Mouse (Mus musculus): ENCODE results near the gene Igf1r. TPM values are rescaled to one million over a fixed set of nuclear protein-coding genes. Genes with fewer than 3 reads are reported as not detected.

The Igf1r gene
- polyA plus RNA-seq, 1 experiment from 2014 or later: 21.0 TPM

DNA sequence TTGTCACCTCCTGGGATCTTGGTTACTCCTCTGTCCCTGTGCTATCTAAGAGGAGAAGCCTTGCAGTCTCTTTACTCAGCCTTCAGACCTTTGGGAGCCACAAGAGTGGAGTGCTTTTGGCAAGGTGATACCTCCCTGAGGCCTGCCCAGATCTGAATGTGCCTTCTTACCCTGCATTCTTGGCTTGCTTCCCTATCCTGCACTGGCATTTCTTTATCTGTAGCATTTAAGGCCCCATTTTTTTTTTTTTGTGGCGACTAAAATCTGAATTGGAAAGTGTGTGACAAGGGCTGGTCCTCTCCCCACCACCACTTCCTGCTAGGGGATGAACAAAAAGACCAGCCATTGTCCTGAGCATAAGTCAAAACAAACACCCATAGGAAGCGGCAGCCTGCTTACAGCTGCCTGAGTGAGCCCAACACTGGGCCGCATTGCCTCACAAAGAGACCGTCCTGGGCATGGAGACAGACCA lies 133.3 kb downstream of the Igf1r start:
- no peak for DNase-seq (ENCODE audit: low spot score)
- no peaks in the 10 kb centered on the region for H3K27me3 ChIP-seq (ENCODE audit: control insufficient read depth, insufficient read depth, low read length)
- H3K4me2 ChIP-seq (replicated peaks): no peak overlapping the region
- WGBS: 14% methylated on average over 4 of the region's 4 CpGs
- H3K27ac ChIP-seq: peak overlapping the region; percentile 86
- H3K4me1 ChIP-seq (replicated peaks; ENCODE audit: control insufficient read depth, insufficient read depth, low read length): peaks cover 37% of the 10 kb centered on the region
- H3K4me3 ChIP-seq (replicated peaks; ENCODE audit: low read length): no peak overlapping the region
- no peaks in the 10 kb centered on the region for H3K36me3 ChIP-seq (replicated peaks; ENCODE audit: control insufficient read depth, insufficient read depth)
- peak overlapping the region; percentile 20; the same call in 1 of the 2 replicates for H3K9ac ChIP-seq
- no peaks in the 10 kb centered on the region for H3K9me3 ChIP-seq (ENCODE audit: control insufficient read depth, low read length)
- peak; percentile 38; the same call in 1 of the 2 replicates for ATAC-seq (ENCODE audit: low FRiP score)

DNA sequence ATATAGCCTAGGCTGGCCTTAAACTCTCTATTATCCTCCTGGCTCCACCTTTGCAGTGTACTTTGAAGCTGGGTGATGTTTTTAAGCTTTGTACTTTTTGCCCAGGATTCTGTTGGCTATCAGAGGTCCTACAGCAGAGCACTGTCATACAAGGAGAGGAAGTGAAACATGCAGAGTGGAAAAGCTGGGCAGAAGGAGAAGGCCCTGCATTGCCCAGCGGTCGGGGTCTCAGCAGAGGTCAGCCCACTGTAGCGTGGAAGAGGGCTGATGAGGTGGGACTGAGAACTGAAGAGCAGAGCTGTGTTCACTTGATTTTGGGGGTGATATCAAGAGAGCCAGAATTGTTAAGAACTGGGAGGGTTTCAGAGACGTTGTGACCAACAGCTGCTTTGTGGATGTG lies 134.9 kb downstream of the Igf1r start:
- Histone ChIP-seq H3K27ac (no peak overlapping the region), H3K4me3 (replicated peaks; ENCODE audit: low read length) (no peak overlapping the region), H3K9ac (no peak overlapping the region), H3K4me2 (replicated peaks) (no peak overlapping the region), H3K36me3 (replicated peaks; ENCODE audit: control insufficient read depth, insufficient read depth) (no peaks in the 10 kb centered on the region), H3K27me3 (ENCODE audit: control insufficient read depth, insufficient read depth, low read length) (no peaks in the 10 kb centered on the region), H3K4me1 (replicated peaks; ENCODE audit: control insufficient read depth, insufficient read depth, low read length) (peaks cover 37% of the 10 kb centered on the region), H3K9me3 (ENCODE audit: control insufficient read depth, low read length) (no peaks in the 10 kb centered on the region)
- WGBS: 60% methylated on average over 4 of the region's 4 CpGs
- no peak for DNase-seq (ENCODE audit: low spot score)
- no peak for ATAC-seq (ENCODE audit: low FRiP score)

DNA sequence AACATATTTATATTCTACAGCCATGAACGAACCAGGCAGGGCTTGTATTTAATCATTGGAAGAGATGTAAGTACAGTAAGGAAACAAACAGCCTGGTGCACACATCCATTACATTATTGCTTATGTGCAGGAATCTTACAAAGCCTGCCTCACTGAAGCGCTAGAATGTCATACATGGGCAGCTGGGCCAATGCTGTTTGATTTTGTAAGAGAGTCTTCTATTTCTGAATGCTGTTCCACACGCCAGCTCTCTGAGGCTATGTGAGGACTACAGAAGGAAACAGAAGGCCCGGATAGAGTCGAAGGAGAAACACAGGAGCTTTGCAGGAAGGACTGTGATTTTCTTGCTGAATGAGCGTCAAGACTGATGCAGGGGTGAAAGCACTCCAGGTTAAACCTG lies 136.2 kb downstream of the Igf1r start:
- WGBS: 72% methylated on average over 6 of the region's 6 CpGs
- DNase-seq (ENCODE audit: low spot score) (no peak), ATAC-seq (ENCODE audit: low FRiP score) (no peak)
- Histone ChIP-seq H3K27me3 (ENCODE audit: control insufficient read depth, insufficient read depth, low read length) (no peaks in the 10 kb centered on the region), H3K4me2 (replicated peaks) (no peak overlapping the region), H3K36me3 (replicated peaks; ENCODE audit: control insufficient read depth, insufficient read depth) (no peaks in the 10 kb centered on the region), H3K4me3 (replicated peaks; ENCODE audit: low read length) (no peak overlapping the region), H3K27ac (peak overlapping the region; percentile 60), H3K9ac (no peak overlapping the region), H3K9me3 (ENCODE audit: control insufficient read depth, low read length) (no peaks in the 10 kb centered on the region), H3K4me1 (replicated peaks; ENCODE audit: control insufficient read depth, insufficient read depth, low read length) (peaks cover 36% of the 10 kb centered on the region)

DNA sequence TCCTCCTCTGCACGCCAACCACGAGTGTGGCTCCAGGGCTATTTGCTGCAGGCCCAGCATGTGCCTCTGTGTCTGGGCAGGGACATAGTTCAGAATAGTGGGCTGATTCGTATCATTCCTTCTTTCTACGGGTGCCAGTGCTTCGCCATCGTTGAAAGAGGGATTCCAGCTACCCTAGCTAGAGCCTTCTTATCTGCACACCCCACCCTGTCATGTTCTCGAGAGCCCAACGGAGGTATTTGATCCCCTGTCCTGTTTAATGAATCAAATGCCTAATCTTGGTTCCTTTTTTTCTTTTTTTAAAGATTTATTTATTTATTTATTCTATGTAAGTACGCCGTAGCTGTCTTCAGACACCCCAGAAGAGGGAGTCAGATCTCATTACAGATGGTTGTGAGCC lies 137.1 kb downstream of the Igf1r start:
- Histone ChIP-seq H3K36me3 (replicated peaks; ENCODE audit: control insufficient read depth, insufficient read depth) (no peaks in the 10 kb centered on the region), H3K4me3 (replicated peaks; ENCODE audit: low read length) (no peak overlapping the region), H3K27ac (no peak overlapping the region), H3K4me2 (replicated peaks) (no peak overlapping the region), H3K9ac (no peak overlapping the region), H3K27me3 (ENCODE audit: control insufficient read depth, insufficient read depth, low read length) (no peaks in the 10 kb centered on the region), H3K9me3 (ENCODE audit: control insufficient read depth, low read length) (no peaks in the 10 kb centered on the region), H3K4me1 (replicated peaks; ENCODE audit: control insufficient read depth, insufficient read depth, low read length) (peaks cover 37% of the 10 kb centered on the region)
- 89% methylated on average over 10 of the region's 10 CpGs for WGBS
- DNase-seq (ENCODE audit: low spot score) (no peak), ATAC-seq (ENCODE audit: low FRiP score) (no peak)

DNA sequence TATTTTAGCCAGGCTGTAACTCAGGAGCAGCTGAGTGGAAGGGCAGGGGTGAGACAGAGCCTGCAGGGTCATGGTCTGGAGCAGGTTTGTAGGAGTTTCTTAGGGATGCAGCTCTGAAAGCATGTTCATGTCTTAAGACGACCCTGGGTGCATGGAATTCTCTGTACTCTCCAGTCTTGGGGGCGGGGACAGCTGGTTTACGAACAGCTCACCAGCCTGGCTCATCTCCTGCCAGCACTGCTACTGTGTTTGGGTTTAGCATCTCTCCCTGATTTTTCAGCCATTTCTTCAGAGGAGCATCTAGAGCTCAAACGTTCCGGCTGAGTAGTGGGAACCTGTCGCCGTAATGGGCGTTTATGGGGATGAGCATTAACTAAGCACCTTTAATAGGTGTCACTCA lies 137.9 kb downstream of the Igf1r start:
- ATAC-seq (ENCODE audit: low FRiP score): no peak
- H3K9ac ChIP-seq: no peak overlapping the region
- H3K4me2 ChIP-seq (replicated peaks): no peak overlapping the region
- WGBS: 86% methylated on average over 8 of the region's 8 CpGs
- no peaks in the 10 kb centered on the region for H3K36me3 ChIP-seq (replicated peaks; ENCODE audit: control insufficient read depth, insufficient read depth)
- H3K9me3 ChIP-seq (ENCODE audit: control insufficient read depth, low read length): no peaks in the 10 kb centered on the region
- H3K4me3 ChIP-seq (replicated peaks; ENCODE audit: low read length): no peak overlapping the region
- no peaks in the 10 kb centered on the region for H3K27me3 ChIP-seq (ENCODE audit: control insufficient read depth, insufficient read depth, low read length)
- H3K4me1 ChIP-seq (replicated peaks; ENCODE audit: control insufficient read depth, insufficient read depth, low read length): peaks cover 29% of the 10 kb centered on the region
- no peak overlapping the region for H3K27ac ChIP-seq
- no peak for DNase-seq (ENCODE audit: low spot score)

DNA sequence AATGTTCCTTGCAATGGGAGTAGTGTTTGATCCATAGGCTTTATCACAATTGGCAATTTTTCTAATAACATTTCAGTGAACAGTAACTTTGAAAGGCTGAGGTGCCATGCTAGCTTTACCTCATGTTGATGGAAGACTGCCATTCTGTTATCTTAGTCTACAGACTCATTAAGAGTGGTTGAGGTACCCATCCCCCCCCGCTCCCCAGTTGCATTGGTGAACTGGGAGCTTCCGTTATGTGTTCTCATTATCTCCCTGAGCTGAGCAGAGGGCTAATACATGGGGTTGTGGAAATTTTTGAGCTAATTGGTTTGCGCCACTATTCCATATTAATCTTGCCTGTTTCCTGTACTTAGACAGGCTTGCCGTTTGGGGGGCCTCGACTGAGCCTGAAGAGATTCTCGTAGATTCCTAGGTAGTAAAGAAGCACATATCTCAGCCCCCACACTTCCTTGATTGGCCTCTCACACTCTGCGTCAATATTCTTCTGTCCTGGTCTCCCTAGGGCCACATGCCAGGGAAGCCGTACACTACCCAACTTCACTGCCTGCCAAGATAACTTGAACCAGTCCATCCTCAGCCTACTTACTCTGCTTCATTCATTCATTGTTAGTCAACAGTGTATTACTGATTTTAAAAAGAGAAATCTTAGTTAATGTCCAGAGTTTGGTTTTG lies 139.8 kb downstream of the Igf1r start:
- WGBS: 72% methylated on average over 8 of the region's 8 CpGs
- H3K4me1 ChIP-seq (replicated peaks; ENCODE audit: control insufficient read depth, insufficient read depth, low read length): peaks cover 15% of the 10 kb centered on the region
- no peaks in the 10 kb centered on the region for H3K27me3 ChIP-seq (ENCODE audit: control insufficient read depth, insufficient read depth, low read length)
- no peak overlapping the region for H3K4me2 ChIP-seq (replicated peaks)
- H3K9ac ChIP-seq: no peak overlapping the region
- no peak overlapping the region for H3K4me3 ChIP-seq (replicated peaks; ENCODE audit: low read length)
- H3K9me3 ChIP-seq (ENCODE audit: control insufficient read depth, low read length): no peaks in the 10 kb centered on the region
- H3K27ac ChIP-seq: no peak overlapping the region
- DNase-seq (ENCODE audit: low spot score) (no peak), ATAC-seq (ENCODE audit: low FRiP score) (no peak)
- no peaks in the 10 kb centered on the region for H3K36me3 ChIP-seq (replicated peaks; ENCODE audit: control insufficient read depth, insufficient read depth)

DNA sequence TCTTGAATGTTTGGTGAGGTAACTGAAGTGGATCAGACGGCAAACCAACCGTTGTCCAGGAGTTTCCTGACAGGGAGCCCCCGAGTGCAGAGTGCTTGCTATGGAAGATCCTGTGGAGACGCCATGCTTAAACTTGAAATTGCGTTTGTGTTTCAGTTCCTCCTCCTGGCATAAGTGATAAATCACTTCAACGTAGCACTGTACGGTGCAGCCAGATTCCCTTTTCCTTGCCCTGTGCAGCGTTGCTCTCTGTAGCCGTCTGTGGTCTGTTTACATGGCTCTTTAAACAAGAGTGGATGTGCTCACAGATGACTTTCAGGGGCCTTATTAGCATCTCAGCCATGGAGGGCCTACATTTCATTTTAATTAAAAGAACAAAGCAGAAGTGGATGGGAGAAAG lies 141.2 kb downstream of the Igf1r start:
- 60% methylated on average over 9 of the region's 9 CpGs for WGBS
- no peak overlapping the region for H3K4me3 ChIP-seq (replicated peaks; ENCODE audit: low read length)
- no peak for ATAC-seq (ENCODE audit: low FRiP score)
- H3K4me1 ChIP-seq (replicated peaks; ENCODE audit: control insufficient read depth, insufficient read depth, low read length): peaks cover 7% of the 10 kb centered on the region; the same call in 1 of the 2 replicates
- no peak for DNase-seq (ENCODE audit: low spot score)
- no peak overlapping the region for H3K4me2 ChIP-seq (replicated peaks)
- H3K27ac ChIP-seq: peak overlapping the region; percentile 17; the same call in 1 of the 2 replicates
- no peaks in the 10 kb centered on the region for H3K9me3 ChIP-seq (ENCODE audit: control insufficient read depth, low read length)
- no peaks in the 10 kb centered on the region for H3K36me3 ChIP-seq (replicated peaks; ENCODE audit: control insufficient read depth, insufficient read depth)
- no peaks in the 10 kb centered on the region for H3K27me3 ChIP-seq (ENCODE audit: control insufficient read depth, insufficient read depth, low read length)
- H3K9ac ChIP-seq: no peak overlapping the region

DNA sequence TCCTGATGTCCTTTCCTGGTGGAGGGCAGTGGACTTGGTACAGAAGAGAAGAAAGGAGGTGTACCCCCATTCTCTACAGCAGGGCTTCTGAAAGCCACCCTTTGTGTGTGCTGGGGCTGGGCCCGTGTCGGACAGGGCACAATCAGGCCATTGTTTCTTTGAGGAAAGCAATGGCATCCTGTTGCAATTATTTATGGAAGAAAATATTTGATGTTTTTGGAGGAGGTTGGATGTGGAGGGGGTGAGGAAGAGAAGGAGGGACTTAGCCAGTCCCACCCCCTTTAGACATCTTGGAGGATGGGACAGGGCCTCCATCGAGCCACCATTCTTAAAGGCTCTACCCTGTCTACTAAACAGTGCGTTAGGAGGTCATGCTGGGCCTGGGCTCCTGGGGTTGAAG lies 142.9 kb downstream of the Igf1r start:
- Histone ChIP-seq H3K9ac (no peak overlapping the region), H3K4me3 (replicated peaks; ENCODE audit: low read length) (no peak overlapping the region), H3K4me1 (replicated peaks; ENCODE audit: control insufficient read depth, insufficient read depth, low read length) (0 out of 2 replicates have a peak, but pooled peaks cover 7% of the 10 kb centered on the region), H3K27ac (no peak overlapping the region), H3K4me2 (replicated peaks) (no peak overlapping the region), H3K9me3 (ENCODE audit: control insufficient read depth, low read length) (no peaks in the 10 kb centered on the region), H3K36me3 (replicated peaks; ENCODE audit: control insufficient read depth, insufficient read depth) (no peaks in the 10 kb centered on the region), H3K27me3 (ENCODE audit: control insufficient read depth, insufficient read depth, low read length) (no peaks in the 10 kb centered on the region)
- no peak for DNase-seq (ENCODE audit: low spot score)
- no peak; the same call in 1 of the 2 replicates for ATAC-seq (ENCODE audit: low FRiP score)
- 48% methylated on average over 4 of the region's 4 CpGs for WGBS

DNA sequence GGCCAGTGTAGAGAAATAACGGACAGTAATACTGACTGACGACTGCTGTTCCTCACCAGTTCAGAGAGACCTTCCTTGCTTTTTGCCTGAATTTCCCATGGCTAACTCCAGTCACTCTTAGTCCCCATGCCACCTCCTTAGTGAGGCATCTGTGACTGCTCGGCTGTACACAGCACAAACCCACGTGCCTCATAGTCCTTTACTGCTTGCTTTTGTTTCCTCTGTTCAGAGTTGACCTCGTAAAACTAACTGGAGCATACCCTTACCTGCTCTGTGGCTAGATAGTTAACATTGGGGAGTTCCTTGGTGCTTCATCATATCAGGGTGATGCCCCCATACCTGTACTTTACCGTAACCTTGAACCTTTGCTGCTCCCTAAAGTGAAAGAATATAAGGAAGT lies 143.8 kb downstream of the Igf1r start:
- DNase-seq (ENCODE audit: low spot score) (no peak), ATAC-seq (ENCODE audit: low FRiP score) (no peak)
- Histone ChIP-seq H3K9me3 (ENCODE audit: control insufficient read depth, low read length) (no peaks in the 10 kb centered on the region), H3K4me2 (replicated peaks) (no peak overlapping the region), H3K4me1 (replicated peaks; ENCODE audit: control insufficient read depth, insufficient read depth, low read length) (0 out of 2 replicates have a peak, but pooled peaks cover 7% of the 10 kb centered on the region), H3K4me3 (replicated peaks; ENCODE audit: low read length) (no peak overlapping the region), H3K9ac (no peak overlapping the region), H3K36me3 (replicated peaks; ENCODE audit: control insufficient read depth, insufficient read depth) (no peaks in the 10 kb centered on the region), H3K27ac (no peak overlapping the region), H3K27me3 (ENCODE audit: control insufficient read depth, insufficient read depth, low read length) (no peaks in the 10 kb centered on the region)
- 87% methylated on average over 6 of the region's 6 CpGs for WGBS
